Mouse (Mus musculus) CH12.LX (cell line): ENCODE data around the gene Gcnt7. TPM values are rescaled to one million over a fixed set of nuclear protein-coding genes. Genes with fewer than 3 reads are reported as not detected.

Experiments used
- DNase-seq: peaks from one replicate; pipeline ENCODE4 v3.0.0-alpha.2; 2013; ENCODE audit errors: extremely low read depth
- H3K27ac ChIP-seq: 2 replicates; pipeline ENCODE4 v1.5.1; 2012; ENCODE audit warnings: low read depth, mild to moderate bottlenecking, control low read depth, moderate library complexity; ENCODE audit not compliant: insufficient read depth
- H3K27me3 ChIP-seq: replicated peaks from 2 replicates; pipeline ENCODE3; 2012; ENCODE audit warnings: inconsistent platforms
- H3K36me3 ChIP-seq, 2 experiments: replicated peaks in 1 of 2; 2 replicates each; pipeline versions ENCODE3 to v1.6.1; 2012; ENCODE audit warnings: inconsistent platforms in 1 of 2, low read length in 1 of 2, mild to moderate bottlenecking in 1 of 2, mixed read lengths in 1 of 2, moderate library complexity in 1 of 2; ENCODE audit not compliant: control insufficient read depth in 1 of 2, insufficient read depth in 1 of 2
- H3K4me1 ChIP-seq, 2 experiments: 2 replicates each; pipeline ENCODE4 v1.6.1; 2012; ENCODE audit warnings: inconsistent platforms in 1 of 2, moderate library complexity in 1 of 2; ENCODE audit not compliant: insufficient read depth in 2 of 2, control insufficient read depth in 1 of 2
- H3K4me2 ChIP-seq: 2 replicates; pipeline ENCODE4 v1.6.1; 2012; ENCODE audit warnings: low read depth, mild to moderate bottlenecking, control low read depth; ENCODE audit not compliant: poor library complexity, insufficient read depth, severe bottlenecking
- H3K4me3 ChIP-seq, 3 experiments: fragments of 150-350 bp in 1 of 3; sonication (generic) in 1 of 3; replicated peaks in 1 of 3; 2 replicates each; pipeline versions ENCODE3 to v1.5.1; 2011 to 2012; ENCODE audit warnings: low read depth in 2 of 3, low read length in 2 of 3, mild to moderate bottlenecking in 2 of 3, moderate library complexity in 2 of 3, control low read depth in 1 of 3, improper control_type of control experiment in 1 of 3, inconsistent platforms in 1 of 3, mixed read lengths in 1 of 3; ENCODE audit not compliant: poor library complexity in 1 of 3
- H3K79me2 ChIP-seq: replicated peaks from 2 replicates; pipeline ENCODE4 v1.6.1; 2012; ENCODE audit warnings: mild to moderate bottlenecking, moderate library complexity; ENCODE audit not compliant: control insufficient read depth, poor library complexity, insufficient read depth, severe bottlenecking; ENCODE audit errors: extremely low read depth
- H3K9ac ChIP-seq: 2 replicates; pipeline ENCODE4 v1.6.1; 2012; ENCODE audit warnings: low read depth, mild to moderate bottlenecking, control low read depth, moderate library complexity; ENCODE audit not compliant: insufficient read depth
- H3K9me3 ChIP-seq: replicated peaks from 2 replicates; pipeline ENCODE3; 2012; ENCODE audit warnings: low read length, inconsistent platforms, mixed read lengths
- CHD1 ChIP-seq: IDR thresholded peaks from 2 replicates; pipeline ENCODE4 v1.6.1; 2012; ENCODE audit warnings: low read depth, low read length, improper control_type of control experiment, inconsistent platforms
- CHD2 ChIP-seq: IDR thresholded peaks from 2 replicates; pipeline ENCODE4 v1.6.1; 2011; ENCODE audit warnings: low read length, improper control_type of control experiment
- CTCF ChIP-seq, 2 experiments: IDR thresholded peaks in 1 of 2; conservative IDR thresholded peaks in 1 of 2; 2 replicates each; pipeline ENCODE4 v1.5.1; 2011 to 2012; ENCODE audit warnings: low read depth in 2 of 2, low read length in 2 of 2, improper control_type of control experiment in 1 of 2, inconsistent platforms in 1 of 2, mild to moderate bottlenecking in 1 of 2, moderate library complexity in 1 of 2
- ELF1 ChIP-seq: IDR thresholded peaks from 2 replicates; pipeline ENCODE4 v1.6.1; 2014; ENCODE audit warnings: low read depth, mild to moderate bottlenecking, inconsistent platforms, low read length, improper control_type of control experiment
- EP300 ChIP-seq: IDR thresholded peaks from 2 replicates; pipeline ENCODE4 v1.6.1; 2011; ENCODE audit warnings: low read length, improper control_type of control experiment
- GABPA ChIP-seq: IDR thresholded peaks from 2 replicates; pipeline ENCODE4 v1.6.1; 2012; ENCODE audit warnings: low read depth, low read length, improper control_type of control experiment, inconsistent platforms; ENCODE audit not compliant: insufficient replicate concordance
- HCFC1 ChIP-seq: IDR thresholded peaks from 2 replicates; pipeline ENCODE4 v1.6.1; 2012; ENCODE audit warnings: low read depth, mild to moderate bottlenecking, inconsistent platforms, low read length, improper control_type of control experiment
- JUN ChIP-seq: IDR thresholded peaks from 2 replicates; pipeline ENCODE4 v1.6.1; 2011; ENCODE audit warnings: low read depth, mild to moderate bottlenecking, low read length, improper control_type of control experiment, moderate library complexity; ENCODE audit not compliant: insufficient read depth
- JUND ChIP-seq: conservative IDR thresholded peaks from 2 replicates; pipeline ENCODE4 v1.6.1; 2011; ENCODE audit warnings: low read depth, low read length, improper control_type of control experiment
- MAFK ChIP-seq: IDR thresholded peaks from 2 replicates; pipeline ENCODE4 v1.6.1; 2011; ENCODE audit warnings: low read length, improper control_type of control experiment; ENCODE audit not compliant: insufficient replicate concordance
- MAX ChIP-seq: IDR thresholded peaks from 2 replicates; pipeline ENCODE4 v1.6.1; 2011; ENCODE audit warnings: low read length, improper control_type of control experiment
- MAZ ChIP-seq: IDR thresholded peaks from 2 replicates; pipeline ENCODE4 v1.6.1; 2012; ENCODE audit warnings: low read depth, mild to moderate bottlenecking, inconsistent platforms, low read length, improper control_type of control experiment, moderate library complexity
- MXI1 ChIP-seq: IDR thresholded peaks from 2 replicates; pipeline ENCODE4 v1.6.1; 2011; ENCODE audit warnings: mild to moderate bottlenecking, low read depth, low read length, improper control_type of control experiment
- MYC ChIP-seq: IDR thresholded peaks from 2 replicates; pipeline ENCODE4 v1.6.1; 2011; ENCODE audit warnings: low read depth, mild to moderate bottlenecking, improper control_type of control experiment, low read length
- POLR2AphosphoS2 ChIP-seq: IDR thresholded peaks from 2 replicates; pipeline ENCODE4 v1.6.1; 2011; ENCODE audit warnings: low read depth, low read length, improper control_type of control experiment
- RAD21 ChIP-seq: IDR thresholded peaks from 2 replicates; pipeline ENCODE4 v1.6.1; 2011; ENCODE audit warnings: low read depth, mild to moderate bottlenecking, low read length, improper control_type of control experiment, moderate library complexity
- RCOR1 ChIP-seq: conservative IDR thresholded peaks from 2 replicates; pipeline ENCODE4 v1.6.1; 2012; ENCODE audit warnings: low read depth, mild to moderate bottlenecking, inconsistent platforms, low read length, improper control_type of control experiment
- SIN3A ChIP-seq: IDR thresholded peaks from 2 replicates; pipeline ENCODE4 v1.6.1; 2012; ENCODE audit warnings: low read length, improper control_type of control experiment, inconsistent platforms
- SMC3 ChIP-seq: IDR thresholded peaks from 2 replicates; pipeline ENCODE4 v1.6.1; 2011; ENCODE audit warnings: low read depth, low read length, improper control_type of control experiment
- TBP ChIP-seq: conservative IDR thresholded peaks from 2 replicates; pipeline ENCODE4 v1.6.1; 2011; ENCODE audit warnings: low read depth, low read length, improper control_type of control experiment
- ZC3H11A ChIP-seq: IDR thresholded peaks from 2 replicates; pipeline ENCODE4 v1.6.1; 2012; ENCODE audit warnings: low read depth, mild to moderate bottlenecking, inconsistent platforms, low read length, improper control_type of control experiment
- ZKSCAN1 ChIP-seq: IDR thresholded peaks from 2 replicates; pipeline ENCODE4 v1.6.1; 2012; ENCODE audit warnings: low read depth, inconsistent platforms, low read length, improper control_type of control experiment, borderline replicate concordance
- ZMIZ1 ChIP-seq: IDR thresholded peaks from 2 replicates; pipeline ENCODE4 v1.6.1; 2012; ENCODE audit warnings: low read depth, mild to moderate bottlenecking, inconsistent platforms, low read length, improper control_type of control experiment
- dilution Hi-C: fragments of 300-500 bp; cut with MboI; formaldehyde crosslinking; loops from 2 replicates; pipeline ENCODE4 v1.14.3; 2020; ENCODE audit warnings: low sequenced_read_pairs; ENCODE audit not compliant: extremely low pct_unique_long_range_greater_than_20kb, extremely low pct_ligation_motif_present
- in situ Hi-C: fragments of 300-500 bp; cut with MboI; formaldehyde crosslinking; loops from 3 replicates; pipeline ENCODE4 v1.14.3; 2019; ENCODE audit warnings: low sequenced_read_pairs, low pct_ligation_motif_present, low pct_unique_long_range_greater_than_20kb, mixed read lengths
- polyA plus RNA-seq: library from polyadenylated mRNA; unstranded; fragments of >175 nt; gene quantifications from 2 replicates; pipeline ENCODE4 v1.2.1, GENCODE M21; 2012; ENCODE audit warnings: low read depth; ENCODE audit not compliant: insufficient read length
- total RNA-seq, 2 experiments: library from RNA; depleted of rRNA; stranded (reverse); fragments of 300-350 nt in 1 of 2; fragments of >200 nt in 1 of 2; gene quantifications; 2 replicates each; pipeline ENCODE4 v1.2.3; 2012 to 2014

The Gcnt7 gene
- total and polyA plus RNA-seq, 3 experiments: 0.17 to 0.21 TPM; not detected in 1

- H3K27me3 ChIP-seq: peaks cover 65% of the 10 kb centered on the region
- no peaks in the 10 kb centered on the region for H3K9me3 ChIP-seq
- H3K36me3 ChIP-seq: no peaks in the 10 kb centered on the region
- H3K4me2 ChIP-seq: no peak overlapping the region
- dilution Hi-C loops (no loop called here), in situ Hi-C loops (loop anchor here (25.0 kb wide), 1 partner anchor 602 kb away; no protein-coding TSS in a partner anchor)
- H3K4me1 ChIP-seq: no peaks in the 10 kb centered on the region
- H3K79me2 ChIP-seq: no peaks in the 10 kb centered on the region
- no peak for DNase-seq
- H3K9ac ChIP-seq: no peak overlapping the region
- no peak overlapping the region for H3K27ac ChIP-seq
- no peak overlapping the region for H3K4me3 ChIP-seq
- no peak for TF ChIP-seq POLR2AphosphoS2
- TF ChIP-seq ZMIZ1: no peak
- TF ChIP-seq GABPA: no peak
- TF ChIP-seq MAX: no peak
- no peak for TF ChIP-seq MYC
- no peak for TF ChIP-seq ELF1
These were observed 26.4 kb upstream of the Gcnt7 start for GRCm38 (mm10) chr2:172484696-172485370.

- DNase-seq: no peak
- H3K79me2 ChIP-seq: no peaks in the 10 kb centered on the region
- H3K36me3 ChIP-seq: no peaks in the 10 kb centered on the region
- no peak overlapping the region for H3K4me2 ChIP-seq
- H3K4me1 ChIP-seq: no peaks in the 10 kb centered on the region
- dilution Hi-C loops: no loop called here
- no peak for TF ChIP-seq JUN
- TF ChIP-seq CHD2: no peak
- TF ChIP-seq MXI1: no peak
- H3K4me3 ChIP-seq: no peak overlapping the region
- H3K27me3 ChIP-seq: peaks cover 57% of the 10 kb centered on the region
- no peak overlapping the region for H3K9ac ChIP-seq
- in situ Hi-C loops: loop anchor here (25.0 kb wide), 1 partner anchor 603 kb away; no protein-coding TSS in a partner anchor
- no peak overlapping the region for H3K27ac ChIP-seq
- no peaks in the 10 kb centered on the region for H3K9me3 ChIP-seq
These were observed 25.5 kb upstream of the Gcnt7 start for GRCm38 (mm10) chr2:172483766-172484413.

- no peak overlapping the region for H3K4me3 ChIP-seq
- H3K4me1 ChIP-seq: peaks cover under 1 to 7% of the 10 kb centered on the region in 2 experiments; a peak in 3 of 4 replicates
- H3K27me3 ChIP-seq: peaks cover 42% of the 10 kb centered on the region
- no peak overlapping the region for H3K4me2 ChIP-seq
- DNase-seq: no peak
- no peak overlapping the region for H3K9ac ChIP-seq
- dilution Hi-C loops (no loop called here), in situ Hi-C loops (loop anchor here (25.0 kb wide), 1 partner anchor 605 kb away; no protein-coding TSS in a partner anchor)
- no peaks in the 10 kb centered on the region for H3K9me3 ChIP-seq
- no peaks in the 10 kb centered on the region for H3K36me3 ChIP-seq
- H3K79me2 ChIP-seq: no peaks in the 10 kb centered on the region
- H3K27ac ChIP-seq: no peak overlapping the region
- TF ChIP-seq SIN3A (no peak), JUND (no peak), HCFC1 (no peak), MAZ (no peak), RCOR1 (no peak), CHD1 (no peak), MAFK (no peak), EP300 (no peak), ZC3H11A (no peak), RAD21 (no peak), ZKSCAN1 (no peak), CTCF (conservative IDR thresholded peaks at IDR 0.05 in 1 of 2, IDR thresholded peaks at IDR 0.05 in 1 of 2; ENCODE audit: low read depth in 2 of 2, low read length in 2 of 2) (no peak), MYC (no peak), ELF1 (no peak), SMC3 (no peak), TBP (no peak)
These were observed 23.4 kb upstream of the Gcnt7 start for GRCm38 (mm10) chr2:172481654-172482385.
